Mouse (Mus musculus): ENCODE data around the gene Zcchc4.
"Not testable (repeated sequence)": the region's sequence is repeated elsewhere in the genome, so short reads cannot be mapped to it uniquely, and the experiment has no call there.

Zcchc4 gene

GRCm38 (mm10) chr5:52775237-52775636, at the start of gene Zcchc4:
Gene Zcchc4, plus strand, starts transcription at chr5:52775409.
- in situ Hi-C loops (cut with MboI; ENCODE audit: low sequenced_read_pairs): no loop called here

DNA sequence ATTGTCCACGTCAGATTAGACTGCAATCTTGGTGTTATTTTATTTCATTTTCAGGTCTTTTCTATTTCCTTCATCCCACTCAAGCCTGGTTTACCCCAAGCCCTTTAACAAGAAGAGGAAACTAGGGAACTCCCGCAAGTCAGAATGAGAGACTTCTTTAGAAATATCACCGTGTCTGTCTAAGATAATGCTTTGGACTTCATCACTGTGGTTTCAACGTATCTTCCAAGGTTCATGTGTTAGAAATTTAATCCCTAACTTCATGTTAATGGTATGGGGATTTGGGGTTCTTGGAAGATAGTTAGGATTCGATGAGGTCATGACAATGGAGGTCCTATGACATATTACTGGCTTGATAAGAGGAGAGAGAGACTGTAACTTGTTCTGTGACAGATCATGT, 47.5 kb upstream of the Zcchc4 start:
- in situ Hi-C loops (cut with MboI; ENCODE audit: low sequenced_read_pairs): no loop called here

- in situ Hi-C loops (cut with MboI; ENCODE audit: low sequenced_read_pairs): no loop called here
Measured at GRCm38 (mm10) chr5:52732811-52733210, 42.4 kb upstream of the Zcchc4 start.

- in situ Hi-C loops (cut with MboI; ENCODE audit: low sequenced_read_pairs): no loop called here
Measured at GRCm38 (mm10) chr5:52736046-52736445, 39.2 kb upstream of the Zcchc4 start.

GRCm38 (mm10) chr5:52741391-52742111, 33.7 kb upstream of the Zcchc4 start, which contains the start of gene Pi4k2b:
Gene Pi4k2b, plus strand, starts transcription at chr5:52741574.
- in situ Hi-C loops (cut with MboI; ENCODE audit: low sequenced_read_pairs): no loop called here

GRCm38 (mm10) chr5:52742112-52742813, 32.9 kb upstream of the Zcchc4 start:
- in situ Hi-C loops (cut with MboI; ENCODE audit: low sequenced_read_pairs): no loop called here

DNA sequence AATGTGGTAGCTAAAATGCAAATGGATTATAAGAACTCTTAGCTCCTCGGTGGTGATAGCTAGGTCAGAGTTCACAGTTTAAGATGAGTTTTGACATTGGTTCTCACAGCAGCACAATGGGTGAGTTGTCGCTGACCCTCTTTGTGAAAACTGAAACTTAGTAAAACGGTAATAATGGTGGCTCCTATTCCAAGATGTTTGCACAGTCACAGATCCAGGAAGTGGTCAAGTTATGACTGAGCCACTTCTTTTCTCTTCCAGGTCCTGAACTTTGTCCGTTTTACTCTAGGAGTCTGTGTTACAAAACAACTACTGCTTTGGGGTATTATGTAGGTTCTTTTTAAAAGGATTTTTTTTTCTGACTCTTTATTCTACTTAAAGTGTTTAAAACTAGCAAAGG, 32.0 kb upstream of the Zcchc4 start:
- in situ Hi-C loops (cut with MboI; ENCODE audit: low sequenced_read_pairs): no loop called here

DNA sequence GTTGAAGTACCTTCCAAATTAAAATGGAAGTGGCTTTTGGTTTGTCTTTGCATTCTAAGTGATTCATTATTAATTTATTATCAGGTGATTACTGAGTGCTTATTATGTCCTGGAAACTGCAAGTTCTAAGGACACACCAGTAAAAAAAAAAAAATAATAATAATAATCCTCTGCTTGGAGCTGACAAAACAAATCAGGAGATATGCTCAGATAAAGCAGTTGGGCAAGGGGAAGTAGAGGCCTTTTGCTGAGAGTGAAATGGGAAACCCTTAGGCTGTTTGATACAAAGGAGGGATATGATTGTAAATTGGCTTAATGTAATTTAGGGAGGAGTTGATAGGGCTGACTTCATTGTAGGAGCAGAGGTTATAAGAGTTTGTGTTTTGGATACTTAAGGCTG, 28.3 kb upstream of the Zcchc4 start:
- in situ Hi-C loops (cut with MboI; ENCODE audit: low sequenced_read_pairs): no loop called here

GRCm38 (mm10) chr5:52748732-52749131, 26.5 kb upstream of the Zcchc4 start:
- in situ Hi-C loops (cut with MboI; ENCODE audit: low sequenced_read_pairs): no loop called here

DNA sequence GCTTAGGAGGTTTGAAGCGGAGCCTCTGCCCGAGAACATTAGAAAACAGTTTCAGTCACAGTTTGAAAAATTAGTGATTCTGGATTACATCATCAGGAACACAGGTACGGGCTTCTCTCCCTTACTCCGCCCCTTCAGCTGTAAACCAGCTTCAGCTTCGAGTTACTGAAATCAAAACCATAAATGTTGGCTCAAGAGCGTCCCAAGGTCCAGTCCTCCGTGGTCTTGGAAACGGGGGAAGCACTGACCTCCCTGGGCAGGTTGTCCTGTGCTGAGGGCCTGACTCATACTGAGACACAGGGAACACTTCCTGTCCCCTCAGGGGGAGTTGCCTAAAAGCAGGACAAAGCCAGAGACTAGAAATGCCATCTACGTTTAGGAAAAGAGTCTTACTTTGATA, 22.1 kb upstream of the Zcchc4 start:
- in situ Hi-C loops (cut with MboI; ENCODE audit: low sequenced_read_pairs): no loop called here

- in situ Hi-C loops (cut with MboI; ENCODE audit: low sequenced_read_pairs): no loop called here
Measured at GRCm38 (mm10) chr5:52754196-52754595, 21.0 kb upstream of the Zcchc4 start.

GRCm38 (mm10) chr5:52755337-52755736, 19.9 kb upstream of the Zcchc4 start:
- in situ Hi-C loops (cut with MboI; ENCODE audit: low sequenced_read_pairs): no loop called here

- in situ Hi-C loops (cut with MboI; ENCODE audit: low sequenced_read_pairs): no loop called here
Measured at GRCm38 (mm10) chr5:52755989-52756388, 19.2 kb upstream of the Zcchc4 start.

DNA sequence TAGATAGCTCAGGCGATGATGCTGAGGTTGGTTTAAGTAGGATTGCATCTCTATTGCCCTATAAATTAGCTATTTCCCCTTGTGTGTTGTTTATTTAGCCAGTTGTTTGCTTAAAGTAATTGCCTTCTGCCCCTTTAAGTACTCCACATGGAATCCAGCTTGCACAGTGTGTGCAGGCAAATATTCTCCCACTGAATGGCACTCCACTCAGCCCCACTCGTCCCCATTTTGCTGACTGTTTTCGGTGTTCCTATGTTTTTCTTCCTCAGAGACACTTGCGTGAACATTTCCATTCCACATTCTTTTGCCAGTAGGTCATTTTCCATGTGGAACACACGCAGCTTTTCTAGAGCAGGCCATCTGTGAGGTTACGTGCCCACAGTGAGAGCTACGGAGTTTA, 12.6 kb upstream of the Zcchc4 start:
- in situ Hi-C loops (cut with MboI; ENCODE audit: low sequenced_read_pairs): no loop called here

- in situ Hi-C loops (cut with MboI; ENCODE audit: low sequenced_read_pairs): no loop called here
Measured at GRCm38 (mm10) chr5:52774267-52774666, 942 bp upstream of the Zcchc4 start.

DNA sequence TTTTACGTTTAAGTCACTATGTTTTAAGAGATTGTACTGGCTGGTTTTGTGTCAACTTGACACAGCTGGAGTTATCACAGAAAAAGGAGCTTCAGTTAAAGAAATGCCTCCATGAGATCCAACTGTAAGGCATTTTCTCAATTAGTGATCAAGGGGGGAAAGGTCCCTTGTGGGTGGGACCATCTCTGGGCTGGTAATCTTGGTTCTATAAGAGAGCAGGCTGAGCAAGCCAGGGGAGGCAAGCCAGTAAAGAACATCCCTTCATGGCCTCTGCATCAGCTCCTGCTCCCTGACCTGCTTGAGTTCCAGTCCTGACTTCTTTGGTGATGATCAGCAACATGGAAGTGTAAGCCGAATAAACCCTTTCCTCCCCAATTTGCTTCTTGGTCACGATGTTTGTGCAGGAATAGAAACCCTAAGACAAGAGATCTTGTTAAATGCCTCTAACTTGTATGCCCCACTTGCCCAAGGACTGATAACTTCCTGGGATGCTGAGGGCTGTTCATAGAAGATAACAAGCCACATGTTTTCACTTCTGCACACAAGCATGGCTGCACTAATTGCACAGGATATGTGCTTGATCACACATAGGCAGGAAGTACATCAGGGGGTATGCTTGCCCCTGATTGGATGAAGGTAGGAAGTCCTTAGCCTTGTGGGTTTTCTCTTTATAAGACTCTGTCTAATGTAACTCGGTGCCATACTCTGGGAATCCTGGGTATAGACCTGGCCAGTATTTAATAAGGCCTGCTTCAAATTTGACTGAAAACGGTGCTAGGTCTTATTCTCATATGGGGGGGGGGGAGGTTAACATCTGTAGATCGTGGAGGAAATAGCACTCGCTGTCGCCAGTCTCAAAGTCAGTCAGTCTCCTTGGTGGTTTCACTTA, 1.5 kb downstream of the Zcchc4 start:
- in situ Hi-C loops (cut with MboI; ENCODE audit: low sequenced_read_pairs): not testable (repeated sequence)

DNA sequence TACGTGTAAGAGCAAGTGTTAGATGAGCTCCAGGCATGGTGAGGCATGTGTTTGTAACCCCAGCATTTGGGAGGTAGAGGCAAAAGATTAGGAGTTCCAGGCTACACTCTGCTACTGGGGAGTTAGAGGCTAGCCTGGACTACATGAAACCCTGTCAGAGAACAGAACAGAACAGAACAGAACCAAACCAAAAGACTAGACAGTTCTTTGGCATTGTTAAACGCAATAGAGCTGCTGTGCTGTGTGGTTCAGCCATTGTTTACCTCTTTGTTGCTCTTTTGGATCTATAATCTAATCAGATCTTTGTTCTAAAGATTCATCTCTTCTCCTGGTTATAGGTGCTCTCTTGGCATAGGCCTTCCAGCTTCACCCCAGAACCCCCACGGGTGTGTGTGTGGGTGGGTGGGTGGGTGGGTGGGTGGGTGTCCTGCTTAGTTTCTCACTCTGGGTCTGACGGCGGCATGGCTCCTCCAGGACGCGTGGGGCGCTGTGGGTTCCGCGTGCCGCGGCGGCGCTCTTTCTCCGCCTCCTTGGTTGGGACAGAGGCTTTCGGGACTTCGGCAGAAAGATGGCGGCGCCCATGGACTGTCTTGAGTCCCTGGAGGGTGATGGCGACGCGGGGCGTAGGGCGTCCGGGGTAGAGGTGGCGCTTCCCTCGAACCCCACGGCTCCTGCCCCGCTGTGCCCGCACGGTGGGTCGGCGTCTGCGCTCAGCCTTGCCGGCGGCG, 7.5 kb downstream of the Zcchc4 start:
- in situ Hi-C loops (cut with MboI; ENCODE audit: low sequenced_read_pairs): no loop called here

DNA sequence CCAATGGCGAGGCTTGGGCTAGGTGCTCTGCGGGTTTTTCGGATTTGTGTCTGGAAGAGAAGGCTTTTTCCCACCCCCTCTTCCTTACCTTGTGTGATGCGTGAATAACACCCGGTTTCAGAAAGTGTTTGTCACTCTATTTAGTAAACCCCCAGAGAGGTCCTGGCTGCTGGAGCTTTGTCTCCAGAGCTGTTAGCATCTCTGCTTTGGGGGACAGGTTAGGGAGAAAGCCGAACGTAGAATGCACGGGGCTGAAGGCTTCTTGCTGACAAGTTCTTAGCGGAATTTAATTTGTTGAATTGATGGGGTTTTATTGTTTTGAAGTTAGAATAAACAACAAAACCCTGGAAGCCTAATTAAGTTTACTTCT, 8.0 kb downstream of the Zcchc4 start:
- in situ Hi-C loops (cut with MboI; ENCODE audit: low sequenced_read_pairs): no loop called here

DNA sequence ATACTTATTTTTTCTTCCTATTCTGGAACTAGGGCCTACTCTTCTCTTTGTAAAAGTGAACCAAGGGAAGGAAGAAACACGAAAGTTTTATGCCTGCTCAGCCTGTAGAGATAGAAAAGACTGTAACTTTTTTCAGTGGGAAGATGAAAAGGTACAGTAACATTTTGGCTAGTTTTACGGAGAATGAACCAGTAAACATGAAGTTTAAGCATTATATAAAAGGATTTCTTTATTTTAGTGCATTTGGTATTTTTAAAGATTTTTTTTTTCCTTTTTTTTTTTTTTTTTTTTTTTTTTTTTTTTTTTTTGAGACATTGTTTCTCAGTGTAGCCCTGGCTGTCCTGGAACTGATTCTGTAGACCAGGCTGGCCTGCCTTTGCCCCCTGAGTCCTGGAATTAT, 8.7 kb downstream of the Zcchc4 start:
- in situ Hi-C loops (cut with MboI; ENCODE audit: low sequenced_read_pairs): no loop called here

- in situ Hi-C loops (cut with MboI; ENCODE audit: low sequenced_read_pairs): no loop called here
Measured at GRCm38 (mm10) chr5:52786556-52787322, 11.5 kb downstream of the Zcchc4 start.
